Mouse (Mus musculus) heart, embryonic 14.5 days (tissue): Measurements from ENCODE around the gene Robo4. TPM values are rescaled to one million over a fixed set of nuclear protein-coding genes. Genes with fewer than 3 reads are reported as not detected.

ENCODE experiments used
- ATAC-seq: fragments of 200-750 bp; cut with Nextera tagmentation; 2 replicates; pipeline ENCODE4 v1.8.0; 2017; ENCODE audit warnings: low read depth, moderate TSS enrichment; ENCODE audit not compliant: insufficient number of reproducible peaks, insufficient read depth, low FRiP score
- H3K27ac ChIP-seq, 2 experiments: fragments of 200-500 bp in 1 of 2; fragments of 300-500 bp in 1 of 2; sonication (generic) in 1 of 2; replicated peaks in 1 of 2; 2 replicates each; pipeline ENCODE4 v1.5.1; 2012 to 2014; ENCODE audit warnings: low read depth in 2 of 2, low read length in 2 of 2, control low read depth in 1 of 2, mild to moderate bottlenecking in 1 of 2, mixed read lengths in 1 of 2; ENCODE audit not compliant: control insufficient read depth in 1 of 2, insufficient read depth in 1 of 2
- H3K27me3 ChIP-seq: fragments of 300-500 bp; sonication (generic); 2 replicates; pipeline ENCODE4 v1.6.1; 2014; ENCODE audit warnings: mild to moderate bottlenecking, low read length, control low read depth; ENCODE audit not compliant: control insufficient read depth, insufficient read depth
- H3K36me3 ChIP-seq: fragments of 300-500 bp; sonication (generic); 2 replicates; pipeline ENCODE4 v1.6.1; 2014; ENCODE audit warnings: mild to moderate bottlenecking, control low read depth, low read length, mixed read lengths; ENCODE audit not compliant: control insufficient read depth, insufficient read depth
- H3K4me1 ChIP-seq, 2 experiments: fragments of 200-500 bp in 1 of 2; fragments of 300-500 bp in 1 of 2; sonication (generic) in 1 of 2; 2 replicates each; pipeline ENCODE4 v1.6.1; 2012 to 2014; ENCODE audit warnings: low read length in 2 of 2, control low read depth in 1 of 2, mixed read lengths in 1 of 2; ENCODE audit not compliant: control insufficient read depth in 2 of 2, insufficient read depth in 2 of 2
- H3K4me2 ChIP-seq: fragments of 300-500 bp; sonication (generic); 2 replicates; pipeline ENCODE4 v1.6.1; 2014; ENCODE audit warnings: mild to moderate bottlenecking, low read length
- H3K4me3 ChIP-seq, 2 experiments: fragments of 200-500 bp in 1 of 2; fragments of 300-500 bp in 1 of 2; sonication (generic) in 1 of 2; 2 replicates each; pipeline ENCODE4 v1.5.1; 2012 to 2014; ENCODE audit warnings: low read length in 2 of 2, mild to moderate bottlenecking in 2 of 2, control low read depth in 1 of 2, low read depth in 1 of 2, moderate library complexity in 1 of 2; ENCODE audit not compliant: control insufficient read depth in 1 of 2, insufficient read depth in 1 of 2
- H3K9ac ChIP-seq: fragments of 300-500 bp; sonication (generic); 2 replicates; pipeline ENCODE4 v1.6.1; 2014; ENCODE audit warnings: mild to moderate bottlenecking, low read length
- H3K9me3 ChIP-seq: fragments of 300-500 bp; sonication (generic); 2 replicates; pipeline ENCODE4 v1.6.1; 2016; ENCODE audit warnings: low read length, control low read depth; ENCODE audit not compliant: control insufficient read depth
- WGBS: fragments of 180-500 bp; shearing (Covaris S2); extraction: QIAGEN DNeasy Blood & Tissue Kit; methylation state at CpG from one replicate; pipeline ENCODE4 v1.1.7; 2014; 5-methylcytosine and 5-hydroxymethylcytosine counted together
- polyA plus RNA-seq: library from polyadenylated mRNA; unstranded; fragments of >200 nt; fragmentation: Nextera tagmentation; extraction: Ambion mirVana; gene quantifications from 2 replicates; pipeline ENCODE4 v1.2.1, GENCODE M21; 2014

Robo4 gene
- polyA plus RNA-seq, 1 experiment from 2014 or later: 11.3 TPM

DNA sequence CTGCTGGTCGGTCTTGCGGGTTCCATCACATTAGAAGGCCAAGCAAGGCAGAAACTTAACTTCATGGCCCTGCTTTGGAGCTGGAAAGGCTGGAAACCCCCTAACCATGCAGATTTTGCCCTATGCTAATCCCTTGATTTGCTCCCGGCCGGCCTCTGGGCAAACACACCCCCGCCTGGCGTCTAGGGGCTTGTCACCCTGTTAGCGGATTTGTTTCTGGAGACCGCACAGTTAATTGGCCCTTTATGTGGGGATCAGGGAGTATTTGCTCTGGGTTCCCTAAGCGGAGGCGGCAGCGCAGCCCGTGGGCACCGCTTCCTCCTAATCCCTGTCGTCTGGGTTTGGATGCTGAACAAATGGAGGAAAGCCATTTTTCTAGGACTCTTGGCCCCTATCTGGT is 33.2 kb downstream of the Robo4 start:
- WGBS: 1% methylated on average over 14 of the region's 14 CpGs

DNA sequence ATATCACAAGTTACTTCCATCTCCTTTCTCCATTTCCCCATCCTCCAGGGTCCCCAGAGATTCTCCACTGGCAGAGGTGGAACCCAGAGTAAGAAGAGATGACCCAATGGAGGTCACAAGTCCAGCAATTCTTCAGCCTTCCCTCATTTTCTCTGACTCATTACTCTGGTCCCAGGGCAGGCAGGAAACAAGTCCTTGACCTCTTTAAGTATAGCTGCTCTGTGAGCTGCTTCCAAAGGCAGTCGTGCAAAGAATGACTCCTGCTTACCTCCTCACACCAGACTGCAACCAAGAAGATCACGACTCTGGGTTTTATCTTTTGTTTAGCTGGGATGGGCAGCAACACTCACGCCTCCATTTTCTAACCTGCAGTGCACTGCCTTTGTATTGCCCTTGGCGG is 33.9 kb downstream of the Robo4 start:
- no peak overlapping the region for H3K27ac ChIP-seq
- H3K9me3 ChIP-seq: no peaks in the 10 kb centered on the region
- H3K4me2 ChIP-seq: no peak overlapping the region
- H3K4me1 ChIP-seq: peaks cover 5 to 22% of the 10 kb centered on the region in 2 experiments; a peak in 3 of 4 replicates
- no peak overlapping the region for H3K4me3 ChIP-seq
- ATAC-seq: no peak
- H3K9ac ChIP-seq: no peak overlapping the region
- H3K27me3 ChIP-seq: peaks cover 56% of the 10 kb centered on the region
- WGBS: 10% methylated on average over 4 of the region's 4 CpGs
- no peaks in the 10 kb centered on the region for H3K36me3 ChIP-seq

More for the DNA sequence above, 33.2 kb downstream of the Robo4 start:
- Histone ChIP-seq H3K27ac (no peak overlapping the region), H3K9me3 (no peaks in the 10 kb centered on the region), H3K4me2 (no peak overlapping the region), H3K4me3 (no peak overlapping the region), H3K4me1 (peaks cover 5 to 22% of the 10 kb centered on the region in 2 experiments; a peak in 3 of 4 replicates), H3K36me3 (no peaks in the 10 kb centered on the region), H3K9ac (no peak overlapping the region), H3K27me3 (peaks cover 63% of the 10 kb centered on the region)
- ATAC-seq: no peak

DNA sequence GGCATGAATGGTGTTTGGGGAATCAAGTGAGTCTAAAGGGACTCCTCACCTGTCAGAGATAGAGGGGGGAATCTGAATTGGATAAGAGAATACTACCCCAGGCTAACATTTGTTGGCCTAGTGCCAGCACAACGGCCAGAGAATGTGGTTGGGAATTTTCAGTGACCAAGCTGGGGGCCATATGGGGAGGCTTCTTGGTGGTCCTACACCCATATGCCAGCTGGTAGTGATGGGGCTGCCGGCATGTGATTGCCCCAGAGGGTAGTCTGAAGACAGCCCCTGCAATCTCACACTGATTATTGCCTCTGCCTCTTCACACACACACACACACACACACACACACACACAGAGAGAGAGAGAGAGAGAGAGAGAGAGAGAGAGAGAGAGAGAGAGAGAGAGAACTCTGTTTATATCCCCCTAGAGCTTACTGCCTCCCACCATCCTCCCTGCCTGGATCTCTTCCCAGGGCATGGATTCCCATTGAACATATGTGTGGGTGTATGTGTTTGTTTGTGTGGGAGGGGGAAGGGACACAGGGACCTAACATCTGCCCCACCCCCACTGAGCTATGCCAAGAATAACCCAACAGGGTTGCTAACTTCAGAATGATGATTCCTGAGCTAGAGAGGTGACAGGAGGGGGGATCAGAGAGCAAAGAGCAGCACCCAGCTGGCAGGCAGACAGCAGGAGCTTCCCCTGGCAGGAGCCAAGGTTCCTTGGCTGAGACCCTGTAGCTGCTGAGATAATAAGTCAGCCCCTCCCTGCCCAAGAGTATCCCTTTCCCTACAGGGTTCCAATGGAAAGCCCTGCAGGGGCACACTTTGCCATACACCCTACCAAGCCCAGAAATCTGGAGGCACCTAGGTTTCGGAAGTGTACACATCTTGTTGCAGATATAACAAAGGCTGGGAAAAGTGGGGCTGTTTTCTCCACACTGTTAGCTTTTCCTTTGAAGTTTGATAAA is 36.4 kb downstream of the Robo4 start:
- 37% methylated on average over 3 of the region's 3 CpGs for WGBS
- Histone ChIP-seq H3K27ac (no peak overlapping the region), H3K9ac (no peak overlapping the region)

DNA sequence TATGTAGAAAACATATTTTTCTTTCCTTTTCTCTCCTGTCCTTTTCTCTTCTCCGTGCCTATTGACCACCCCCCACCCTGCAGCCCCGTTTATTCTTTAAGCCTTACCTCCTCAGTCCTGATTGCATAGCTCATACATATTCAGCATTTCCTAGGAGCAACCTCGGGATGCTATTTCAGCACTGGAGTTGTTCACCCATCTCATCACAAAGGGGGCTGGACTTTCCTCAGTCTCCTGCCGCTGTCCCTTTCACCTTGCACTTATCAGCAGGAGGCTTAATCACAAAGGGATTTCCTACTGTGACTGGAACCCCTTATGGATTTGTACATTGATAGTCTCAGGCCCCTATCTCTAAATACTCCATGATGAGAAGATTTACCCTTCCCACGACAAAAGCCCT is 50.7 kb downstream of the Robo4 start:
- H3K4me2 ChIP-seq: no peak overlapping the region
- H3K4me3 ChIP-seq: no peak overlapping the region
- no peak overlapping the region for H3K27ac ChIP-seq
- no peak for ATAC-seq
- H3K9me3 ChIP-seq: no peaks in the 10 kb centered on the region
- WGBS: under 1% methylated on average over 5 of the region's 5 CpGs
- H3K4me1 ChIP-seq: no peaks in the 10 kb centered on the region; a peak in 1 of 4 replicates
- no peaks in the 10 kb centered on the region for H3K36me3 ChIP-seq
- peaks cover 64% of the 10 kb centered on the region for H3K27me3 ChIP-seq
- no peak overlapping the region for H3K9ac ChIP-seq

More for the DNA sequence above, 36.4 kb downstream of the Robo4 start:
- no peak for ATAC-seq
- Histone ChIP-seq H3K4me3 (no peak overlapping the region), H3K4me2 (no peak overlapping the region), H3K9me3 (no peaks in the 10 kb centered on the region), H3K27me3 (peaks cover 32% of the 10 kb centered on the region), H3K36me3 (no peaks in the 10 kb centered on the region), H3K4me1 (peaks cover 3 to 15% of the 10 kb centered on the region in 2 experiments; a peak in 3 of 4 replicates)

GRCm38 (mm10) chr9:37453328-37453727 is 51.6 kb downstream of the Robo4 start:
- Histone ChIP-seq H3K9ac (no peak overlapping the region), H3K36me3 (no peaks in the 10 kb centered on the region), H3K4me1 (no peaks in the 10 kb centered on the region; a peak in 1 of 4 replicates), H3K9me3 (no peaks in the 10 kb centered on the region), H3K27me3 (peaks cover 73% of the 10 kb centered on the region), H3K4me3 (no peak overlapping the region), H3K4me2 (no peak overlapping the region), H3K27ac (no peak overlapping the region)
- WGBS: 53% methylated on average over 4 of the region's 4 CpGs
- ATAC-seq: no peak

DNA sequence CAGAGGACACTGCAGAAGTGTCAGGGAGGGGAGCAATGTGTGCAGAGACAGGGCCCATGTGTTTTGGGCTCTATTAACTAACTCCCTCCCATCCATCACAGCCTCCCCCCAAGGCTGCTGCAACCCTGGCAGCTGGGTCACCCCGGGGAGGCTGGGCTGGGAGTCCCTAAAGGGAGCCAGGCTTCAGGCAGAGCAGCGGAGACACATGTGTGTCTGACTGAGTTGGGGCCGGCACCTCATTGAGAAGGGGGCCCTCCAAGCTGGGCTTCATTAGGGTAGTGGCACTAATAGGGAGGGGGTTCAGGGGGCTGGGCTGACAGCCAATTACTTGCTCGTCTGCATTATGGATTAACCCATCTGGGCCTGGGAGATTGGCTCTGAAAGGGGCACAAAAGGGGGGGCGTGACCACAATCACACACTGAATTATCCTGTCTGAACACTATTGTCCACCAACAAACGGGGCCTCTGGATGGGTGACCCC is 52.4 kb downstream of the Robo4 start:
- H3K4me2 ChIP-seq: no peak overlapping the region
- H3K4me3 ChIP-seq: no peak overlapping the region
- H3K27me3 ChIP-seq: peaks cover 79% of the 10 kb centered on the region
- no peak overlapping the region for H3K27ac ChIP-seq
- H3K9ac ChIP-seq: no peak overlapping the region
- H3K36me3 ChIP-seq: no peaks in the 10 kb centered on the region
- ATAC-seq: no peak
- WGBS: 25% methylated on average over 6 of the region's 6 CpGs
- H3K9me3 ChIP-seq: no peaks in the 10 kb centered on the region
- no peaks in the 10 kb centered on the region; a peak in 1 of 4 replicates for H3K4me1 ChIP-seq

- Histone ChIP-seq H3K9ac (no peak overlapping the region), H3K9me3 (no peaks in the 10 kb centered on the region), H3K4me3 (no peak overlapping the region), H3K4me1 (peaks cover 0 to 2% of the 10 kb centered on the region in 2 experiments; a peak in 2 of 4 replicates), H3K27ac (no peak overlapping the region), H3K4me2 (no peak overlapping the region), H3K36me3 (no peaks in the 10 kb centered on the region), H3K27me3 (peaks cover 86% of the 10 kb centered on the region)
- no peak for ATAC-seq
- WGBS: 32% methylated on average over 3 of the region's 3 CpGs
These were observed 53.3 kb downstream of the Robo4 start for GRCm38 (mm10) chr9:37454991-37455390.
